Mouse (Mus musculus) ES-CJ7 (cell line): ENCODE data around the gene Ica1l.

Source experiments
- DNase-seq: peaks from one replicate; pipeline ENCODE4 v3.0.0; 2011; ENCODE audit warnings: low read depth, low spot score

The Ica1l gene

GRCm38 (mm10) chr1:59966171-59966785, 76.7 kb downstream of the Ica1l start:
- no peak for DNase-seq

GRCm38 (mm10) chr1:59959941-59960340, 83.0 kb downstream of the Ica1l start:
- DNase-seq = no peak

DNA sequence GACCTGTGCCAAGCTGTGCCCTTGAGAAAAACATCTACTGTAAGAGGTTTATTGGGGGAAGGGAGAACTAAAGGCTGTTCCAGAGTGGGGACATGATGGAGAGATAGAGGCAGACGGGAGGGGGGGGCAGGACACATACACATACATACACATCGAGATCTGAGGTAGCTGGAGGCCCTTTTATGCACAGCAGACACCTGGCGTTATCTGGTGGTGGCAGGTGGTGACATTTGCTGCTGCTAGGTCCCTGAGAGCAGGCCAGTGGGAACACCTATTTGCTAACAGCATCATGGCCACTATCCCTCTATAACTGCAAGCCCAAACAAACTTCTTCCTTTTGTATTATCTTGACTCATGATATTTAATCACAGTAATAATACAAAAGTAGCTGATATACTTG, 85.8 kb downstream of the Ica1l start:
- DNase-seq = no peak

GRCm38 (mm10) chr1:59947509-59947908, 95.5 kb downstream of the Ica1l start:
- no peak for DNase-seq

GRCm38 (mm10) chr1:59945969-59946368, 97.0 kb downstream of the Ica1l start:
- DNase-seq = no peak

DNA sequence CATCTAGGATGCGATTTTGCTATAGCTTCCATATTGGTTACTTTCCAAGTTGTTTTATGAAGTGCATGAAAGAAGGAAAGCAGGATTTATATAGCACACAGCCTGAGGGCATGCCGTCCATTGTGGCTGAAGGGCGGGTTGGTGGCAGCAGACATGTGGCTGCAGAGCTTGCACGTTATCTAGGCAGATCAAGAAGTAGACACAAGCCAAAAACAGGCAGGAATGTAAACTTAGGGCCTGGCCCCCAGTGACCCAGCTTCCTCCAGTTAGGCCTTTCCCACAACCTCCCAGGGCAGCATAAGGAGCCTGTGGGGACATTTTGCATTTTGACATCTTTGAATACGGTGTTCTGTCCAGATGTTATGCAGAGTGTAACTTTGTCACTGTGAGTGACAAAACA, 99.2 kb downstream of the Ica1l start:
- DNase-seq = no peak

DNA sequence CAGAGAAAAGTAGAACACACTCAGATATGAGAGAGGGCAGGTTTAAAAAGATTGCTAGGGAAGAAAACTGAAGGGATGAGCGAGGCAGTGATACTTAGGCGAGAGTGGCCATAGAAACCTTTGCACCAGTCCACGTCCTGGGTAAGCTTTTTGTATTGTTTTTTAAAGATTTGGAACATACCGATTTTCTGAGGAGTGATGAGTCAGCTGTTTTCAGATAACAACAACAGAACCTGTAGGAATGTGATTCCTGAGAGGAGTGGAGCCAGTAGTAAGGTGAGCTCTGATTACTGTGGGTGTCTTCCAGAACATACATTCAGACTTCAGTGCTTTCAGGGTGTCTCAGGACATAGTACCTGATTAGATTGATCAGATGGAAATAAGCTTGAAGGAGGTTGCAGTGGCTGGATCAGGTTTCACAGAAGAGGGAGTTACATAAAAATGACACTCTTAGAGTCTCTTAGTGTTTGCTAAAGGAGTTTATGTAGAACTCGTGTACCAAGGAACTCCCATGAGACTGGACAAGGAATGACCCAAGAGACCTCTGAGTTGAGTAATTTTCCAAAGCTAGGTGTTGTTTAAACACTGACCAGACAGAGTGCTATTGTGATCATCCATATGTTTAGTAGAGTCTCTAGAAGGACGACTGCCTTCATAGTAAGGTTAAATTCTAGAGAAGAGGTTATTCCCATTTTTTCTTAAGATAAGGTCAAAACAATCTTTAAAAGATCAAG, 100.8 kb downstream of the Ica1l start:
- no peak for DNase-seq

DNA sequence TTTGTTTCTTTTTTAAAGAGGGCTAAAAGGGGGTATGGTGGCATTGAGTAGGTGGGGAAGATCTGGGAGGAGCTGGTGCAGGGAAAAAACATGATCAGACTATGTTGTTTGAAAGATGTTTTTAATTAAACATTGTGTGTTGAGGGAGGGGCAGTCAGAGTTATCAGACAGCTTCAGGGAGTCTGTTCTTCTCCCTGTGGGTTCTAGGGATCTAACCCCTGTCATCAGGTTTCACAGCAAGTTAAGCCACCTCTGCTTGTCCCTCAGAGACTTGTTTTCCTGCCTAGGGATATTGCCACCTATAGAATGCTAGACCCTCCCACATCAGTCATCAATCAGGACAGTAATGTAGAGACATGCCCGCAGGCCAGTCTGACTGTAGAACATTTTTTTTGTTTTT, 101.9 kb downstream of the Ica1l start:
- no peak for DNase-seq

DNA sequence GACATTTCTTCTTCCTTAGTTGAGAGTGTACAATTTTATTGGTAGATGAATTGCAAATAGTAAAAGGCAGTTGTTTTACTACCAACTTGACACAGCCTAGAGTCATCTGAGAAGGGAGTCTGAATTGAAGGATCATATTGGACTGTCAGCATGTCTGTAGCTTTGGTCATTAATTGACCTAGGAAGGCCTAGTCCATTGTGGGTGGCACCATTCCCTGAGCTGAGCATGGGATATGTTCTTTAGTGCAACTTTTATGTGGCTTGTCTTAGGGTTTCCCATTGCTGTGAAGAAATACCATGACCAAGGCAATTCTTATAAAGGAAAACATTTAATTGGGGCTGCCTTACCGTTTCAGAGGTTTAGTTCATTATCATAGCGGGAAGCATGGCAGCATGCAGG, 110.0 kb downstream of the Ica1l start:
- DNase-seq = no peak
